Mouse (Mus musculus): ENCODE results near the gene Runx2. TPM values are rescaled to one million over a fixed set of nuclear protein-coding genes. Genes with fewer than 3 reads are reported as not detected.

Runx2 gene
- polyA plus RNA-seq, 1 experiment from 2014 or later = 0.77 TPM

DNA sequence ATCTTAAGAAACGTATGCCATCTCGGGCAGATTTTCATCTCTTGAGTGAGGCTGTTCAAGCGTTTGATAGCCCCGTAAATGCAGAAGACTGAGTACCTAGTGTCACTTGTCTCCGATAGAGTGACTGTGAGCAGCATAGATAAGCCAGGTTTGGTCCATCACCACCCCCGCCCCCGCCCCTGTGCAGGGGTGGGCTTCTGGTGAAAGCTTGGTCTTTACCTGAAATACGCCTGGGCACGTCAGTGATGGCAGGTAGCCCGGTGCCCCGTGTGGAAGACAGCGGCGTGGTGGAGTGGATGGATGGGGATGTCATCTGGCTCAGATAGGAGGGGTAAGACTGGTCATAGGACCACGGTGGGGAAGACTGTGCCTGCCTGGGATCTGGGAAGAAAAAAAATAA lies 175.2 kb downstream of the Runx2 start:
- WGBS = 74% methylated on average over 14 of the region's 14 CpGs
- H3K27me3 ChIP-seq (replicated peaks) = no peaks in the 10 kb centered on the region
- ATAC-seq (ENCODE audit: insufficient number of reproducible peaks, low FRiP score) = no peak

DNA sequence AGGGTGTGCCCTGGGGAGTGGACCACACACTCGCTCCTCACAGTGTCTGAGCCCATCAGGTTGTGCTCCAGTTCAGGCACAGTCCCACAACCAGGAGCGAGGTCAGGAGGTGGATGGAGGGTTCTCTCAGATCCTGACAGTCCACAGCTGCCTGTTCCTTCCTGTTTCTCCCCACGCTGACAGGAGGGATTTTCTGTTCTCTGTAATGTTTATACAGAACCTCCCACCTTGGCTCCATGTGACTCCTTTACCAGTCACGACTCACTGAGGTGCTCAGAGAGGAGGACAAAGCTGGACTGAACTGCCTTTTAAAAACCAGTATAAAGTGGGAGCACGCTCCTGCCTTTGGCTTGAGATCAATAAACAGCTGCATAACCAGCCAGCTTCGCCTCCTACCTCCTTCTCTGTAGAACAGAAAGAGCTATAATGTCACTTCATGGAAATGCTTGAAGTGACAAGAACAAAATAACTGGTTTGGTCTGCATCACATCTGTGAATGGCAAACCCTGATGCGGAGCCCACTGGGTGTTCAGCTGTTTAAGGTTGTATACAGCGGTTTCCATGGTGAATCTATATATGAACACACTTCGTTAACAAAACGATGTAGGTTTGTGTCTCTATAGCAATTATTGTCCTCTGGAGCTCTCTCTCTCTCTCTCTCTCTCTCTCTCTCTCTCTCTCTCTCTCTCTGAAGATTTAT lies 177.3 kb downstream of the Runx2 start:
- 63% methylated on average over 10 of the region's 10 CpGs for WGBS
- no peak overlapping the region for H3K9ac ChIP-seq

More for the DNA sequence above, 175.2 kb downstream of the Runx2 start:
- no peaks in the 10 kb centered on the region for H3K36me3 ChIP-seq
- no peak overlapping the region for H3K9ac ChIP-seq
- no peaks in the 10 kb centered on the region for H3K9me3 ChIP-seq (replicated peaks)
- no peak overlapping the region for H3K4me2 ChIP-seq
- H3K4me3 ChIP-seq = no peak overlapping the region
- H3K4me1 ChIP-seq (replicated peaks) = no peaks in the 10 kb centered on the region; the same call in 1 of the 2 replicates
- H3K27ac ChIP-seq (ENCODE audit: poor library complexity, severe bottlenecking) = no peak overlapping the region

DNA sequence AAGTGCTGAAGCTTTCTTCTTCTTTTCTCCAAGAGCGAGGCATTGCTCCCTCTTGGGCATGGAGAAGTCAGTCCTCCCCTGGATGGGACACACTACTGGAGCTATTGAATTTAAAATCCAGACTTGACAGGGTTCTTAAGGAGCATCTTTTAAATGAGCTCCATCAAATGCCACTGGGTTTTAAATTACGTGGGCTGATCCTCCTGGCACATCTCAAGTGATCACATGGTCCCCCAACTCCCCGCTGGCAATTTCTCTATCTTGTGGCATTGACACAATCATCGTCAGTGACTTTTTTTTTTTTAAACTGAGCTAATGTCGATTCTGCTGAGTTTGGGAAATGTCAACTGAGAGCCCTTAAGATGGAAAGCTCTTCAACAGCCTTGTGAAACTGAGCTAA lies 180.1 kb downstream of the Runx2 start:
- no peak overlapping the region for H3K4me2 ChIP-seq
- H3K9me3 ChIP-seq (replicated peaks) = no peaks in the 10 kb centered on the region
- H3K4me3 ChIP-seq = no peak overlapping the region
- no peaks in the 10 kb centered on the region for H3K36me3 ChIP-seq
- 71% methylated on average over 5 of the region's 5 CpGs for WGBS
- H3K27me3 ChIP-seq (replicated peaks) = no peaks in the 10 kb centered on the region
- H3K27ac ChIP-seq (ENCODE audit: poor library complexity, severe bottlenecking) = no peak overlapping the region
- peaks cover 10% of the 10 kb centered on the region for H3K4me1 ChIP-seq (replicated peaks)
- no peak for ATAC-seq (ENCODE audit: insufficient number of reproducible peaks, low FRiP score)
- no peak overlapping the region for H3K9ac ChIP-seq

More for the DNA sequence above, 177.3 kb downstream of the Runx2 start:
- H3K4me1 ChIP-seq (replicated peaks) = peaks cover 4% of the 10 kb centered on the region
- H3K9me3 ChIP-seq (replicated peaks) = no peaks in the 10 kb centered on the region
- H3K4me3 ChIP-seq = no peak overlapping the region
- H3K4me2 ChIP-seq = no peak overlapping the region
- no peak overlapping the region for H3K27ac ChIP-seq (ENCODE audit: poor library complexity, severe bottlenecking)
- H3K27me3 ChIP-seq (replicated peaks) = no peaks in the 10 kb centered on the region
- no peak for ATAC-seq (ENCODE audit: insufficient number of reproducible peaks, low FRiP score)
- no peaks in the 10 kb centered on the region for H3K36me3 ChIP-seq

DNA sequence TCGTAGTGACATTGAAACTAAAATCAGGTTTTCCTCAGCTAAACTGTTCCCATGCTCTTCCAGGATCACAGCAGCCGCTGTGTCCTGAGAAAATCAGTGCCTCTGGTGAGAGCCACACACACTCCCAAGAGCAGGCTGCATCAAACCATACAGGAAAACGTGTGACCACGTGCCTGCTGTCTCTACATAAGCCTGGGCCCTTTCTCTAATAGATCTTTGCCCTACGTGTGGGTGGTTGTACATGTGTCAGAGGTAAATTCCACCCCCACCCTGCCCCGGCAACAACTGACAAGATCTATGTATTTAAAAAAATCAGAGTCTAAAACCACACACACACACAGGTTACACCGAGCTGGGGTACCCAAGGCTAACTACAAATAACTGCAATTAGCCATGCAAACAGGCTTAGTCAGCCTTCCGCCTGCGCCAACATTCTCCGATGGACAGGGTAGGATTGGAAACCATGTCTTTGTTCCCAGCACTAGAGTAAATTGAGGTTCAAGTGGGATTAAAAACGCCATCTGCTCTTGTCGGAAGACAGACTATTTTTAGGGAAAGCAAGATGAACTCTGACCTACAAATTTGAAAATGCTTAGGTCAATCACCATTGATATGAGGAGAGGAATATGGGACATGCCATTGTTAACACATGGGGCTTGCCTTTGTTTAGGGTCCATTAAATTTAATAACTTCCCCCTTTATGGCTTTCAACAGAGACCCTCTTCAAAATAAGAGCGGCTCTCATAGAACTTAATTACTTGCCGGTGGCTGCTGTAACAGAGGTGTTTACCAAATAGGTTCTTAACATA lies 180.8 kb downstream of the Runx2 start:
- Histone ChIP-seq H3K27me3 (replicated peaks) (no peaks in the 10 kb centered on the region), H3K4me3 (no peak overlapping the region), H3K9me3 (replicated peaks) (no peaks in the 10 kb centered on the region), H3K4me2 (no peak overlapping the region), H3K4me1 (replicated peaks) (peaks cover 10% of the 10 kb centered on the region), H3K27ac (ENCODE audit: poor library complexity, severe bottlenecking) (no peak overlapping the region), H3K36me3 (no peaks in the 10 kb centered on the region), H3K9ac (no peak overlapping the region)
- WGBS = 73% methylated on average over 14 of the region's 14 CpGs
- no peak for ATAC-seq (ENCODE audit: insufficient number of reproducible peaks, low FRiP score)

DNA sequence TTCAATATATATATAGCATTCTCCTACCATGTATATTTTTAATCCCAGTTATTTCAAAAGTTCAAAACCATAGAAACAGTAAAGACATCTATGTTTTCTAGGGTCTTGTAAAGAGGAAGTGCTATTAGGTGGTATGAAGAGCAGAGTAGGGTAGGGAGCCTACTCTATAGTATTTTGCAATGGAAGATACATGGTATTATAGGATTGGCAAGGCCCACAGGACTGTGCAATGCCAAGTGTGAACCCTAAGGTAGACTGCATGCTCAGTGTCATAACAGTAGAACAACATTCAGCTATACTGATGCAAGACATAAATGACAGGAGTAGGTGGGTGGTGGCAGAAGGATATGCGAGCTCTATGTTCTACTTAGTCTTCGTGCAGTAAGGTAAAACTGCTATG lies 181.7 kb downstream of the Runx2 start:
- WGBS = 87% methylated on average over 2 of the region's 2 CpGs
- Histone ChIP-seq H3K9ac (no peak overlapping the region), H3K9me3 (replicated peaks) (no peaks in the 10 kb centered on the region), H3K4me2 (no peak overlapping the region), H3K27me3 (replicated peaks) (no peaks in the 10 kb centered on the region), H3K36me3 (no peaks in the 10 kb centered on the region), H3K4me1 (replicated peaks) (peaks cover 10% of the 10 kb centered on the region), H3K4me3 (no peak overlapping the region), H3K27ac (ENCODE audit: poor library complexity, severe bottlenecking) (no peak overlapping the region)
- ATAC-seq (ENCODE audit: insufficient number of reproducible peaks, low FRiP score) = no peak

DNA sequence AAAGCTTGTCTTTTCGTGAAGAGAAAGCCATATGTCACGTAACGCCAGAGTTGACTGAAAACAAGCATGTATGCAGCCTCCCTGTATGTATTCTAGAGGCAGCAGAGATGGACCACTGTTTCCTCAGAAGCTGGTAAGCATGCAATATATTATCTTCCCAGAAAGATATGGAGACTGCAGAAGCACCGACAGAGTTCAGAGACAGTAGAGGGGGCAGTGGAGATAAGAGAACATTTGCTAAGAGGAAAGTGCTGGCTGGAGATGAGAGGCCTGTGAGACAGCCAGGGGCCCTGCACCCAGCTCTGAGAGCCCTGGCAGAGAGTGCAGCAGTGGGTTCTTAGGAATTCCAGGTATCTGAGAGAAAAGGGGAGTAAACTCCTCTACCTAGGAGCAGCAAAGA lies 182.3 kb downstream of the Runx2 start:
- H3K9me3 ChIP-seq (replicated peaks) = no peaks in the 10 kb centered on the region
- no peak overlapping the region for H3K4me3 ChIP-seq
- H3K36me3 ChIP-seq = no peaks in the 10 kb centered on the region
- no peak overlapping the region for H3K27ac ChIP-seq (ENCODE audit: poor library complexity, severe bottlenecking)
- H3K4me1 ChIP-seq (replicated peaks) = peaks cover 10% of the 10 kb centered on the region
- WGBS = 45% methylated on average over 4 of the region's 4 CpGs
- ATAC-seq (ENCODE audit: insufficient number of reproducible peaks, low FRiP score) = no peak
- H3K4me2 ChIP-seq = no peak overlapping the region
- no peaks in the 10 kb centered on the region for H3K27me3 ChIP-seq (replicated peaks)
- no peak overlapping the region for H3K9ac ChIP-seq

DNA sequence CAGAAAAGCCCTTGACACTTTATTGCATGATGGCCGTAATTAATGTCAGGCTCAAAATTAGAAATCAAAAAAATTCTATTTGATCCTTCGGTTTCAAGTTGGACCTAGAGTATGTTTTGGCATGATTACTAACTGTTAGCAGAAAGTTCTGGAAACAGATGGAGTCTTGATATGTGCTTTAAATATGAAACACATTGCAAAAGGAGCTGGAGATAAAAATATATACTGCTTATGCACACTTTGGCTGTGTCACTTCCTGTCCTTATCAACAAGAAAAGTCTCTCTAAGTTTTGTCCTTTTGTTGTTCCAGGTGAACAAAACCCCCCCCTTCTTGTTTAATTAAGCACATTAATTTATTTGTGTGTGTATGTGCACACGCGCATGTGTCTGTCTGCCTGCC lies 183.0 kb downstream of the Runx2 start:
- no peak overlapping the region for H3K9ac ChIP-seq
- no peak for ATAC-seq (ENCODE audit: insufficient number of reproducible peaks, low FRiP score)
- H3K9me3 ChIP-seq (replicated peaks) = no peaks in the 10 kb centered on the region
- no peak overlapping the region for H3K4me2 ChIP-seq
- no peaks in the 10 kb centered on the region for H3K27me3 ChIP-seq (replicated peaks)
- H3K27ac ChIP-seq (ENCODE audit: poor library complexity, severe bottlenecking) = no peak overlapping the region
- peaks cover 10% of the 10 kb centered on the region for H3K4me1 ChIP-seq (replicated peaks)
- no peak overlapping the region for H3K4me3 ChIP-seq
- WGBS = 76% methylated on average over 4 of the region's 4 CpGs
- no peaks in the 10 kb centered on the region for H3K36me3 ChIP-seq

DNA sequence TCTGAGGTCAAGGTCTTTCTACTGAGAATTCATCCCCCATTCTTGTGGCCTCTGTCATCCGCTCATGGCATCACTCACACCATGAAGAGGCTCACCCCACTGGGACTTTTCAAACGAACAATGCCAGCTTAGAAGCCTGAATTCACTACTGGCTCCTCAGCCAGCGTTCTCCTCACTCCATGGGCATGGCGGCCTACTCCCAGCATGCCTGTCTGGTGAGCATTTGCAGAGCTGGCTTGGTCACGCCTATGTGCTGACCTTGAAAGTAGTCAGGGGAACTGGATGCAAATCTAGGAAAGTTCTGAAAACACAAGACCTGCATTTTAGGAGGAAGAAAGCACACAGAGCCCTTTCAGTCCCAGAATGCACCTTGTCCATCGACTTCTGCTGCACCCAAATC lies 187.3 kb downstream of the Runx2 start:
- Histone ChIP-seq H3K9me3 (replicated peaks) (0 out of 2 replicates have a peak, but pooled peaks cover 1% of the 10 kb centered on the region), H3K36me3 (no peaks in the 10 kb centered on the region), H3K4me3 (no peak overlapping the region), H3K27ac (ENCODE audit: poor library complexity, severe bottlenecking) (no peak overlapping the region), H3K4me1 (replicated peaks) (peaks cover 6% of the 10 kb centered on the region), H3K9ac (no peak overlapping the region), H3K4me2 (no peak overlapping the region), H3K27me3 (replicated peaks) (no peaks in the 10 kb centered on the region)
- WGBS = 79% methylated on average over 6 of the region's 6 CpGs
- ATAC-seq (ENCODE audit: insufficient number of reproducible peaks, low FRiP score) = no peak

DNA sequence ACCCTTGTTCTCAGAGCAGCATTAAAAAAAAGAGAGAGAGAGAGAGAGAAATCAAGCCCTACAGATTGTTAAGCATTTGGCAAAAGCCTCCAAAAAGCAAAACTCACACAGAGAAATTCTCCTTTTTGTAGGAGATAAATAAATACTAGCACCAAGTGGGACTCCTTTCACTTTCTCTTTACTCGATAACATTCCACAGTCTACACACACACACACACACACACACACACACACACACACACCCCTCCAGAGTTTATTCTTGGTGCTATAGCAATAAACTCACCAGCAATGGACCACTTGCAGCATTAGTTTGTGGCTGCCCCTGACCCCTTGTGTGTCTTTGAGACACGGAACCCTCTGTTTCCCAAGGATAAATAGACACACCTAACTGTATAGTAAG lies 190.9 kb downstream of the Runx2 start:
- Histone ChIP-seq H3K9ac (no peak overlapping the region), H3K4me1 (replicated peaks) (no peaks in the 10 kb centered on the region), H3K36me3 (no peaks in the 10 kb centered on the region), H3K27ac (ENCODE audit: poor library complexity, severe bottlenecking) (no peak overlapping the region), H3K9me3 (replicated peaks) (0 out of 2 replicates have a peak, but pooled peaks cover 5% of the 10 kb centered on the region), H3K27me3 (replicated peaks) (no peaks in the 10 kb centered on the region), H3K4me3 (no peak overlapping the region), H3K4me2 (no peak overlapping the region)
- WGBS = 70% methylated on average over 2 of the region's 2 CpGs
- no peak for ATAC-seq (ENCODE audit: insufficient number of reproducible peaks, low FRiP score)

DNA sequence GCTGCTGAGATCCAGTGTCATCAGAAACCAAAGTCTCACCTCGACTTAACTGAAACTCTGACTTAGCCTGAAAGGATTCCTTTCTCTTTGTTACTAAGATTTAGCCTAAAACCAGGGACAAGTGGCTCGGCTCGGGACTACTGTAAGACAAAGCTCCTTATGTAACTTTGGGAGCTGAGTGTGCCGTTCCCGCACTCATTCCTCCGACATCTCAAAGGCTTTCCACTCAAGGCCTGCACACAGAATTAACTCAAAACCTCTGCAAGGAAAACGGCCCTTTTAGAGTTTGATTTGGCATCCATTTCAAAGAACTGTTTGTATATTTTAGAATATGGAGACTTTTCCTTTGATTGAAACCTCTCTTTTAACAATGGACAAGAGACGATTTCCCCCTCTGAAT lies 191.3 kb downstream of the Runx2 start:
- H3K4me2 ChIP-seq = no peak overlapping the region
- no peaks in the 10 kb centered on the region for H3K27me3 ChIP-seq (replicated peaks)
- no peak overlapping the region for H3K4me3 ChIP-seq
- no peak overlapping the region for H3K27ac ChIP-seq (ENCODE audit: poor library complexity, severe bottlenecking)
- H3K9me3 ChIP-seq (replicated peaks) = 0 out of 2 replicates have a peak, but pooled peaks cover 5% of the 10 kb centered on the region
- H3K4me1 ChIP-seq (replicated peaks) = no peaks in the 10 kb centered on the region
- ATAC-seq (ENCODE audit: insufficient number of reproducible peaks, low FRiP score) = no peak
- no peaks in the 10 kb centered on the region for H3K36me3 ChIP-seq
- WGBS = 59% methylated on average over 8 of the region's 8 CpGs
- H3K9ac ChIP-seq = no peak overlapping the region

DNA sequence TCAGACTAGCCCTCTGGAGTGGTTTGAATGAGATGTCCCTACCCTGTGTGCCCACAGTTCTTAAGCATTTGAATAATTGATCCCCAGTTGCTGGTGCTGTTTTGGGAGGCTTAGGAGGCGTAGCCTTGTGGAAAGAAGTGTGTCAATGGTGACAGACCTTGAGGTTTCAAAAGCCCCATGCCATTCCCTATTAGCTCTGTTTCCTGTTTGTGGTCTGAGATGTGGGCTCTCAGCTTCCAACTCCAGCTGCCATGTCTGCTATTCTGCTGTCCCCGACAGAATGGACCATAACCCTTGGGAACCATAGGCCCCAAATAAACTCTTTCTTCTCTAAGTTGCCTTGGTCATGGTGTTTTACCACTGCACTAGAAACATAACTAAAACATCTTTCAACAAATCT lies 194.1 kb downstream of the Runx2 start:
- H3K4me2 ChIP-seq = no peak overlapping the region
- WGBS = 71% methylated on average over 2 of the region's 2 CpGs
- H3K4me3 ChIP-seq = no peak overlapping the region
- no peaks in the 10 kb centered on the region for H3K4me1 ChIP-seq (replicated peaks)
- H3K27ac ChIP-seq (ENCODE audit: poor library complexity, severe bottlenecking) = no peak overlapping the region
- H3K36me3 ChIP-seq = no peaks in the 10 kb centered on the region
- no peak for ATAC-seq (ENCODE audit: insufficient number of reproducible peaks, low FRiP score)
- no peaks in the 10 kb centered on the region for H3K27me3 ChIP-seq (replicated peaks)
- 0 out of 2 replicates have a peak, but pooled peaks cover 5% of the 10 kb centered on the region for H3K9me3 ChIP-seq (replicated peaks)
- H3K9ac ChIP-seq = no peak overlapping the region
